Mouse (Mus musculus): ENCODE measurements at regions not wholly inside any gene's neighbourhood (a gene's known extent, or its start where the extent isn't known, plus 50 kb on each side); places are given as distances from the start of the nearest gene placed in this dataset.

- DNase-seq (ENCODE audit: low spot score): no peak
Measured at GRCm38 (mm10) chr6:51283916-51284706, 148.4 kb upstream of the Nfe2l3 start.

- DNase-seq (ENCODE audit: low spot score): no peak
Measured at GRCm38 (mm10) chr6:51284881-51285280, 147.6 kb upstream of the Nfe2l3 start.

GRCm38 (mm10) chr6:51286836-51287235, 145.6 kb upstream of the Nfe2l3 start:
- DNase-seq (ENCODE audit: low spot score): no peak

GRCm38 (mm10) chr6:51287383-51287782, 145.1 kb upstream of the Nfe2l3 start:
- DNase-seq (ENCODE audit: low spot score): no peak

GRCm38 (mm10) chr6:51287807-51288206, 144.7 kb upstream of the Nfe2l3 start:
- DNase-seq (ENCODE audit: low spot score): no peak

GRCm38 (mm10) chr6:51288306-51289066, 144.0 kb upstream of the Nfe2l3 start:
- DNase-seq (ENCODE audit: low spot score): no peak

GRCm38 (mm10) chr6:51289067-51289725, 143.3 kb upstream of the Nfe2l3 start:
- no peak for DNase-seq (ENCODE audit: low spot score)

GRCm38 (mm10) chr6:51300694-51301417, 131.6 kb upstream of the Nfe2l3 start:
- DNase-seq (ENCODE audit: low spot score): no peak

- no peak for DNase-seq (ENCODE audit: low spot score)
Measured at GRCm38 (mm10) chr6:51301831-51302230, 130.6 kb upstream of the Nfe2l3 start.

GRCm38 (mm10) chr6:51302240-51302639, 130.2 kb upstream of the Nfe2l3 start:
- no peak for DNase-seq (ENCODE audit: low spot score)

GRCm38 (mm10) chr6:51318341-51318740, 114.1 kb upstream of the Nfe2l3 start:
- DNase-seq (ENCODE audit: low spot score): no peak

GRCm38 (mm10) chr6:51320019-51320418, 112.5 kb upstream of the Nfe2l3 start:
- DNase-seq (ENCODE audit: low spot score): no peak

- no peak for DNase-seq (ENCODE audit: low spot score)
Measured at GRCm38 (mm10) chr6:51320676-51321419, 111.6 kb upstream of the Nfe2l3 start.

- no peak for DNase-seq (ENCODE audit: low spot score)
Measured at GRCm38 (mm10) chr6:51326103-51326829, 106.2 kb upstream of the Nfe2l3 start.

- DNase-seq (ENCODE audit: low spot score): no peak
Measured at GRCm38 (mm10) chr6:51329070-51329995, 103.1 kb upstream of the Nfe2l3 start.

GRCm38 (mm10) chr6:51330069-51330706, 102.3 kb upstream of the Nfe2l3 start:
- DNase-seq (ENCODE audit: low spot score): no peak

GRCm38 (mm10) chr6:51332841-51333240, 99.6 kb upstream of the Nfe2l3 start:
- DNase-seq (ENCODE audit: low spot score): no peak

- no peak for DNase-seq (ENCODE audit: low spot score)
Measured at GRCm38 (mm10) chr6:51333722-51334360, 98.6 kb upstream of the Nfe2l3 start.

- DNase-seq (ENCODE audit: low spot score): no peak
Measured at GRCm38 (mm10) chr6:51335314-51335713, 97.2 kb upstream of the Nfe2l3 start.
